Mouse (Mus musculus) liver, embryonic 14.5 days (tissue): ENCODE results near the gene Dlgap4.

Source experiments
- CTCF ChIP-seq: IDR thresholded peaks from 2 replicates; pipeline ENCODE4 v1.5.1; 2016; ENCODE audit warnings: antibody characterized with exemption, low read depth, control low read depth
- EP300 ChIP-seq: IDR thresholded peaks from 2 replicates; pipeline ENCODE4 v1.6.1; 2016; ENCODE audit warnings: antibody characterized with exemption, low read depth

GRCm38 (mm10) chr2:156778571-156778970, 165.1 kb downstream of the Dlgap4 start:
- no peak for TF ChIP-seq EP300
- no peak for TF ChIP-seq CTCF
